ENCODE assay signal across 8 mouse cellular contexts in genomic region chr11:117118721-117119321, GRCm38 (mm10). TPM values are rescaled to one million over a fixed set of nuclear protein-coding genes. Genes with fewer than 3 reads are reported as not detected.
DNase-seq lines count a peak whose midpoint lies in the region; ATAC-seq and TF ChIP-seq lines count a peak whose summit lies in the region.

No protein-coding gene starts in this region.

- H3K27me3 ChIP-seq in intestine, embryonic 14.5 days (replicated peaks; ENCODE audit: control insufficient read depth, insufficient read depth, low read length): 0 out of 2 replicates have a peak, but pooled peaks cover 2% of the 10 kb centered on the region
- peaks cover 13% of the 10 kb centered on the region; the same call in 1 of the 2 replicates for H3K27me3 ChIP-seq in intestine, embryonic 16.5 days (replicated peaks; ENCODE audit: control insufficient read depth, insufficient read depth, low read length)
- no peaks in the 10 kb centered on the region for H3K27me3 ChIP-seq in G1E (ENCODE audit: insufficient read depth, low read length)
- H3K27me3 ChIP-seq in embryonic facial prominence, embryonic 13.5 days: no peaks in the 10 kb centered on the region
- H3K27me3 ChIP-seq in liver, postnatal 0 days (ENCODE audit: insufficient read depth, low read length): no peaks in the 10 kb centered on the region

- no peak for TF ChIP-seq CTCF in G1E (IDR thresholded peaks at IDR 0.05; ENCODE audit: low read depth, low read length)
- TF ChIP-seq CTCF in liver, postnatal 0 days (IDR thresholded peaks at IDR 0.05; ENCODE audit: low read depth): no peak

- DNase-seq in intestine, embryonic 14.5 days (ENCODE audit: low spot score): no peak
- DNase-seq in G1E (ENCODE audit: low spot score): peak; percentile 59
- no peak for DNase-seq in liver, postnatal 0 days
- no peak for DNase-seq in gastrocnemius, postnatal 25 days
- no peak for DNase-seq in adrenal gland, postnatal 10 days

- no peak overlapping the region for H3K4me3 ChIP-seq in intestine, embryonic 14.5 days (ENCODE audit: low read depth, low read length)
- H3K4me3 ChIP-seq in intestine, embryonic 16.5 days (ENCODE audit: low read length): no peak overlapping the region
- peak overlapping the region; percentile 60; the same call in 1 of the 2 replicates for H3K4me3 ChIP-seq in G1E (ENCODE audit: low read depth, low read length)
- H3K4me3 ChIP-seq in embryonic facial prominence, embryonic 13.5 days: no peak overlapping the region
- no peak overlapping the region for H3K4me3 ChIP-seq in liver, postnatal 0 days (ENCODE audit: low read depth, low read length)

- 0 out of 2 replicates have a peak overlapping the region, but pooled peaks have one; percentile 3 for H3K4me2 ChIP-seq in intestine, embryonic 14.5 days (ENCODE audit: low read length)
- no peak overlapping the region; the same call in 1 of the 2 replicates for H3K4me2 ChIP-seq in intestine, embryonic 16.5 days (ENCODE audit: low read depth, low read length)
- peak overlapping the region; percentile 83 for H3K4me2 ChIP-seq in embryonic facial prominence, embryonic 13.5 days
- no peak overlapping the region for H3K4me2 ChIP-seq in liver, postnatal 0 days (ENCODE audit: low read depth, low read length)

- no peak for ATAC-seq in intestine, embryonic 14.5 days (replicated peaks; ENCODE audit: low FRiP score, low TSS enrichment, low read depth)
- ATAC-seq in intestine, embryonic 16.5 days: no peak
- no peak for ATAC-seq in G1E (ENCODE audit: extremely low read depth, insufficient number of reproducible peaks, low FRiP score, poor library complexity, severe bottlenecking)
- ATAC-seq in embryonic facial prominence, embryonic 13.5 days (ENCODE audit: insufficient number of reproducible peaks, insufficient read depth, low FRiP score, low TSS enrichment, low read depth): no peak
- no peak for ATAC-seq in liver, postnatal 0 days
- no peak for ATAC-seq in activated CD4-positive, CD25-positive, alpha-beta regulatory T cell, adult 4 months

- 53% methylated on average over 11 of the region's 11 CpGs for WGBS in intestine, embryonic 14.5 days
- 54% methylated on average over 11 of the region's 11 CpGs for WGBS in intestine, embryonic 16.5 days
- WGBS in embryonic facial prominence, embryonic 13.5 days: 35% methylated on average over 11 of the region's 11 CpGs
- WGBS in liver, postnatal 0 days (ENCODE audit: insufficient replicate concordance): 75% methylated on average over 11 of the region's 11 CpGs

- H3K36me3 ChIP-seq in intestine, embryonic 14.5 days (ENCODE audit: control insufficient read depth, insufficient read depth, low read length): 0 out of 2 replicates have a peak, but pooled peaks cover 10% of the 10 kb centered on the region
- H3K36me3 ChIP-seq in intestine, embryonic 16.5 days (ENCODE audit: control insufficient read depth, insufficient read depth, low read length): no peaks in the 10 kb centered on the region
- H3K36me3 ChIP-seq in G1E (replicated peaks): peaks cover 72% of the 10 kb centered on the region
- H3K36me3 ChIP-seq in embryonic facial prominence, embryonic 13.5 days: peaks cover 21% of the 10 kb centered on the region
- H3K36me3 ChIP-seq in liver, postnatal 0 days (replicated peaks; ENCODE audit: insufficient read depth, low read length): peaks cover 12% of the 10 kb centered on the region; the same call in 1 of the 2 replicates

- no peak overlapping the region for H3K27ac ChIP-seq in intestine, embryonic 14.5 days (ENCODE audit: low read depth)
- no peak overlapping the region for H3K27ac ChIP-seq in intestine, embryonic 16.5 days (ENCODE audit: low read length)
- peak overlapping the region; percentile 57 for H3K27ac ChIP-seq in embryonic facial prominence, embryonic 13.5 days
- 0 out of 2 replicates have a peak overlapping the region, but pooled peaks have one; percentile 25 for H3K27ac ChIP-seq in liver, postnatal 0 days (ENCODE audit: low read depth)

- TF ChIP-seq EP300 in liver, postnatal 0 days (IDR thresholded peaks at IDR 0.05; ENCODE audit: low read depth): no peak

- peaks cover 57% of the 10 kb centered on the region for H3K4me1 ChIP-seq in intestine, embryonic 14.5 days (replicated peaks; ENCODE audit: control insufficient read depth, insufficient read depth, low read length)
- H3K4me1 ChIP-seq in intestine, embryonic 16.5 days (ENCODE audit: control insufficient read depth, insufficient read depth, low read length): peaks cover 50% of the 10 kb centered on the region
- H3K4me1 ChIP-seq in G1E (ENCODE audit: insufficient read depth, low read depth, low read length): peaks cover 76% of the 10 kb centered on the region
- peaks cover 85% of the 10 kb centered on the region for H3K4me1 ChIP-seq in embryonic facial prominence, embryonic 13.5 days
- peaks cover 31% of the 10 kb centered on the region for H3K4me1 ChIP-seq in liver, postnatal 0 days (ENCODE audit: insufficient read depth)

- H3K9ac ChIP-seq in intestine, embryonic 14.5 days (ENCODE audit: low read length): no peak overlapping the region
- no peak overlapping the region for H3K9ac ChIP-seq in intestine, embryonic 16.5 days (ENCODE audit: low read depth, low read length)
- peak overlapping the region; percentile 46; the same call in 1 of the 2 replicates for H3K9ac ChIP-seq in embryonic facial prominence, embryonic 13.5 days
- H3K9ac ChIP-seq in liver, postnatal 0 days (replicated peaks): no peak overlapping the region

- H3K9me3 ChIP-seq in intestine, embryonic 14.5 days (ENCODE audit: control insufficient read depth, low read length): no peaks in the 10 kb centered on the region
- no peaks in the 10 kb centered on the region for H3K9me3 ChIP-seq in intestine, embryonic 16.5 days (ENCODE audit: control insufficient read depth, low read length)
- no peaks in the 10 kb centered on the region for H3K9me3 ChIP-seq in G1E (replicated peaks)
- no peaks in the 10 kb centered on the region for H3K9me3 ChIP-seq in embryonic facial prominence, embryonic 13.5 days
- H3K9me3 ChIP-seq in liver, postnatal 0 days (ENCODE audit: low read length): no peaks in the 10 kb centered on the region

RNA-seq across cellular contexts. Expression of gene Sec14l1, which starts 3.9 kb away (rescaled TPM):
- 22.3 and 23.6 TPM in 2 replicates for polyA plus RNA-seq in intestine, embryonic 14.5 days (2014; fragmentation: Nextera tagmentation; extraction: Ambion mirVana)
- 28.5 and 29.5 TPM in 2 replicates for polyA plus RNA-seq in intestine, embryonic 16.5 days (2015; fragmentation: Nextera tagmentation; extraction: Ambion mirVana)
- total RNA-seq in G1E (2014; fragmentation: Nextera tagmentation): 72.9 and 82.8 TPM in 2 replicates
- 76.1 and 77.8 TPM in 2 replicates for total RNA-seq in G1E (2017)
- 88.9 and 95.5 TPM in 2 replicates for polyA plus RNA-seq in G1E (2012)
- polyA plus RNA-seq in embryonic facial prominence, embryonic 13.5 days (2015; fragmentation: Nextera tagmentation; extraction: Ambion mirVana): 44.3 and 47.3 TPM in 2 replicates
- 8.2 and 9.2 TPM in 2 replicates for polyA plus RNA-seq in liver, postnatal 0 days (2015; fragmentation: Nextera tagmentation; extraction: Ambion mirVana)
- total RNA-seq in gastrocnemius, postnatal 25 days (2021): 10 to 100 TPM; 40.7 to 45.1 TPM
- total RNA-seq in adrenal gland, postnatal 10 days (2021): 100 to 1,000 TPM; 101 to 113 TPM
- polyA plus RNA-seq in activated CD4-positive, CD25-positive, alpha-beta regulatory T cell, adult 4 months (2017; shearing (Covaris generic)): 10 to 100 TPM; 13.9 to 22.7 TPM

Comparison
In these comparisons a context has a peak if more than half of its experiments do, and no peak if none do; other contexts are left out.
1. H3K4me2 ChIP-seq: peak in intestine, embryonic 14.5 days (single experiment) and embryonic facial prominence, embryonic 13.5 days (single experiment); none in intestine, embryonic 16.5 days (single experiment) and liver, postnatal 0 days (single experiment).
2. H3K27ac ChIP-seq: peak in embryonic facial prominence, embryonic 13.5 days (single experiment) and liver, postnatal 0 days (single experiment); none in intestine, embryonic 14.5 days (single experiment) and intestine, embryonic 16.5 days (single experiment).